Mouse (Mus musculus) hindbrain, embryonic 10.5 days (tissue): ENCODE results near the gene Defb43. TPM values are rescaled to one million over a fixed set of nuclear protein-coding genes. Genes with fewer than 3 reads are reported as not detected.

Experiments
- DNase-seq: peaks from one replicate; pipeline ENCODE4 v3.0.0-alpha.2; 2017; ENCODE audit warnings: low spot score
- H3K27ac ChIP-seq: fragments of 300-500 bp; sonication (generic); 2 replicates; pipeline ENCODE4 v1.5.1; 2016; ENCODE audit warnings: mild to moderate bottlenecking, moderate library complexity
- H3K27me3 ChIP-seq: fragments of 300-500 bp; sonication (generic); 2 replicates; pipeline ENCODE4 v1.6.1; 2016; ENCODE audit warnings: mild to moderate bottlenecking; ENCODE audit not compliant: poor library complexity, insufficient read depth, severe bottlenecking
- H3K36me3 ChIP-seq: fragments of 300-500 bp; sonication (generic); 2 replicates; pipeline ENCODE4 v1.6.1; 2016; ENCODE audit warnings: mild to moderate bottlenecking, moderate library complexity
- H3K4me1 ChIP-seq: fragments of 300-500 bp; sonication (generic); replicated peaks from 2 replicates; pipeline ENCODE4 v1.6.1; 2016; ENCODE audit warnings: mild to moderate bottlenecking
- H3K4me3 ChIP-seq: fragments of 300-500 bp; sonication (generic); 2 replicates; pipeline ENCODE4 v1.5.1; 2016; ENCODE audit warnings: mild to moderate bottlenecking, moderate library complexity
- H3K9me3 ChIP-seq: fragments of 300-500 bp; sonication (generic); 2 replicates; pipeline ENCODE4 v1.6.1; 2016; ENCODE audit warnings: mild to moderate bottlenecking, moderate library complexity
- WGBS: fragments of 180-500 bp; shearing (Covaris S2); methylation state at CpG from one replicate; pipeline ENCODE4 v1.1.7; 2016; 5-methylcytosine and 5-hydroxymethylcytosine counted together
- polyA plus RNA-seq: library from polyadenylated mRNA; unstranded; fragments of >200 nt; fragmentation: Nextera tagmentation; extraction: Ambion mirVana; gene quantifications from 2 replicates; pipeline ENCODE4 v1.2.1, GENCODE M21; 2016

Gene Defb43
- polyA plus RNA-seq, 1 experiment from 2014 or later: not detected

DNA sequence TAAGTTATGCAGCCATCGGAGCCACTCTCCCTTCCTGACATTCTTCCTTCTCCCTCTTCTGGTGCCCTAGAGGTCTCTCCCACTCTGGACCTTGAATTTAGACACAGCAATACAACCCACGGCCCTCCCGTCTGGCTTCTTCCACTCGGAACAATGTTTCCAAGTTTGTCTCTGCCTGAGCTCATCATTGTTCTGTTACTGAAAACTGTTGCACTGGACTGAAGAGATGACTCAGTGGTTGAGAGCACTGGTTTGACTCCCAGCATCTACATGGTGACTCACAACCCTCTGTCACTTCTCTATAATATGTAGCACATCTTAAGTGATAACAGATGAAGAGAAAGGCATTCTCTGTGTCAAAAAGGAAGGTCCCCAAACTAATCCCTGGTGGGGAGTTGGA lies 3.1 kb downstream of the Defb43 start:
- no peak overlapping the region for H3K4me3 ChIP-seq
- H3K4me1 ChIP-seq: no peaks in the 10 kb centered on the region
- H3K27me3 ChIP-seq: no peaks in the 10 kb centered on the region
- WGBS: 93% methylated on average over 4 of the region's 4 CpGs
- no peak overlapping the region for H3K27ac ChIP-seq
- H3K9me3 ChIP-seq: no peaks in the 10 kb centered on the region
- DNase-seq: no peak
- H3K36me3 ChIP-seq: no peaks in the 10 kb centered on the region

DNA sequence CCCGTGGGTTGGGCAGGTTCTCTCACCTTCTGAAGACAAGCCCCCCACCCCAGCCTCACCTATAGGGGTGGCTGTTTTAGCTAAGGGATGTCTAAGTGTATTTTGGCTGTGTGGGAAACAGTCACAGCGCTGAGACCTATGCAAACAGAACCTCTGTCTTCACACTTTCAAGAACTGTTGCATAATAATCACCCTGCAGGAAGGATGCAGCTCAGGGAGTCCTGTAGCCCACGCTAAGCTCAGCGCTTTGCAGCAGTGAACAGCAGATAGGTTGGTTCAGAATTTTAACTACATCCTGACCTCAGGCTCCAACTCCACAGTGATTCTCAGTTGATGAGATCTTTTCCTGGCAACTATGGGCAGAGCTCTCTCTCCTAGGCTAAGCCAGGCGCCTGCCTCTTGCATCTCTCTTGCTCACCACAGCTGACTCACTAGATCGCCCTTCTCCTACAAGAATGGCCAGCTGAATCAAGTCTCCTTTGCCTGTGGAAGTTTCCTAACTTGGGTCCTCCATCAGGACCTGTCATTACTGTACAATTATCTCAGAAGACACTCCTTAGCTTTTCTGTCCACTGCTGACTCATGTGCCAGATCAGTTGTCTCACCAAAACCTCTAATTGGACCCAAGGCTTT lies 9.1 kb downstream of the Defb43 start:
- no peaks in the 10 kb centered on the region for H3K4me1 ChIP-seq
- H3K9me3 ChIP-seq: no peaks in the 10 kb centered on the region
- no peaks in the 10 kb centered on the region for H3K36me3 ChIP-seq
- no peak for DNase-seq
- H3K27me3 ChIP-seq: no peaks in the 10 kb centered on the region
- H3K27ac ChIP-seq: no peak overlapping the region
- WGBS: 63% methylated on average over 6 of the region's 6 CpGs
- H3K4me3 ChIP-seq: no peak overlapping the region

DNA sequence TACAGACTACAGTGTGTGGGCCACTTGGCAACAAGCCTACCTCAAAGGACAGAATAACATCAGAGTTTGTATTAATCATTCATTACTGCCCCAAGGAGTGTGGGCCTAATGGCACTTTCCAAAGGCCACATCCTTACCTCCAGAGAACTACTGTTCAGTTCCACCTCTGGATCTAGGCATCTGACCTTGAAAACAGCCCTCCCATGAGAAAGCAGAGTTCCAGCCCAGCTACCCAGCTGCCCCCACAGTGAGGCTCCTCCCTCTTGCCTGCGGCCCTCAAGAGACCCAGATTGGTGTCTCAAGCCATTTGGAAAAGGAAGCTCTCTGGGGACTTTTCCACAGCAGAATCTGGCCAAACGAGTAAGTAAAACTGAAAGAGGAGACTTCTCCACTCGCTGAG lies 35.1 kb downstream of the Defb43 start, which contains the start of gene Defb42:
Gene Defb42, plus strand, starts transcription at position 301 of the 400 bp plus-strand sequence.
- WGBS: 77% methylated on average over 3 of the region's 3 CpGs
- Histone ChIP-seq H3K9me3 (no peaks in the 10 kb centered on the region), H3K27ac (no peak within 1 kb of the TSS), H3K36me3 (no peaks in the 10 kb centered on the region), H3K27me3 (no peaks in the 10 kb centered on the region), H3K4me1 (peaks cover 3% of the 10 kb centered on the region; the same call in 1 of the 2 replicates), H3K4me3 (no peak within 1 kb of the TSS)
- no peak for DNase-seq

DNA sequence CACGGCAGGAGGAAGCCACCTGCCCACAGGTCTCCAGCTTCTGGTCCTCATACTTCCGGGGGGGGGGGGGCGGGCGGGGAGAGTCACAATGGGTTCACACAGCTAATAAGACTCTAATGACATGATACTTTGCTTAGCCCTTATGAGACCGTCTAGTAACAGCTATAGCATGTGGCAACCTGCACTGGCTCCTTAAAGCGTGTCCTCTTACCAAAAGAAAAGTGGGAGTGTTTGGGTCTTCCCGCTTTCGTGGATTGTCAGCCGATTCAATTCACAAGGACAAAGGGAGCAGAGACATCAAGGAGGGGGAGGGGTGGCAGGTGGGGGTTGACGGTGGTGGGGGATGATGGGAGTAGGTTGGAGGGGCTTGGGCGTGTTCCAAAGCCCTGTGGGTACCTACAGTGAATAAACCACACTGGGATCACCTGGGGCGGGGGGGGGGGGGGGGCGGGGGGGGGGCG lies 38.4 kb downstream of the Defb43 start, which contains the start of gene Defb30:
Gene Defb30, minus strand, starts transcription at position 51 of the 461 bp plus-strand sequence.
- H3K4me3 ChIP-seq: no peak within 1 kb of the TSS
- no peaks in the 10 kb centered on the region for H3K27me3 ChIP-seq
- H3K27ac ChIP-seq: no peak within 1 kb of the TSS
- peaks cover 8% of the 10 kb centered on the region; the same call in 1 of the 2 replicates for H3K4me1 ChIP-seq
- H3K36me3 ChIP-seq: no peaks in the 10 kb centered on the region
- 65% methylated on average over 12 of the region's 14 CpGs for WGBS
- H3K9me3 ChIP-seq: no peaks in the 10 kb centered on the region
- no peak for DNase-seq

DNA sequence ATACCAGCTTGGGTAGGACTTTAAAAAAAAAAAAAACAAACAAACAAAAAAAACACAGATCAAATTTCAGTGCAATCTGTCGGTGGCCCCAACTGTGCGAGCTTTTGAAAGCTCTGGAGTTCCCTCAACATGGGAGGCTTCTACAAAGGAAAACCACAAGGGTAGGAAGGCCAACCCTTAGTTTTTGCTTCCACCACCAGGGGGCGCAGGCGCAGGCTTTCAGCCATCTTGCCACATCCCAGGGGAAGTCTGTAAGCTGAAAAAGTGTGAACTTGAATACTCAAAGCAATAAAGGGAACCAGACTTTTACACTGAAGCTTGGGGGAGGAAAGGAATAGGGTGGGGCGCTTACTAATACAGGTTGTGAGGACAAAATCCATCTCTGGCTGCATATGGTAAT lies 39.2 kb downstream of the Defb43 start:
- Histone ChIP-seq H3K4me1 (peaks cover 12% of the 10 kb centered on the region; the same call in 1 of the 2 replicates), H3K36me3 (no peaks in the 10 kb centered on the region), H3K27me3 (no peaks in the 10 kb centered on the region), H3K9me3 (no peaks in the 10 kb centered on the region), H3K4me3 (no peak overlapping the region), H3K27ac (no peak overlapping the region)
- 32% methylated on average over 5 of the region's 5 CpGs for WGBS
- DNase-seq: peak; percentile 60

DNA sequence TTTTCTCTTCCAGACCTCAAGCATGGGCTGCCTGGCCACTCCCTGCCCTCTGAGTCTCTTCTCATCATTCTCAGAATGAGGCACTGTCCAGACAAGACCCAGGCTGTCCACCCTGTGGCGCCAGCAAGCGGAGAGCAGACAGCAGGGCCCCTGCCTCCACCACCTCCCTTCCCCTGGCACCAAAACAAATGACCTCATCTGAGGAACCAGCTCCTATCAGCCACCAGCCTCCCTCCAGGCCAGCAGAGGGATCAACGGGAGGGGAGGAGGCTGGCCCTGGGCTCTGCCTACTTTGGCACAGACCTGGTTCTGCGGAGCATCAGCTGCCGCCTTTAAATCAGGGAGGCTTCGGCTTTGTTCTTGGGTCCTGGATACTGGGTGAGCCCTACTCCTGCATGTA lies 43.2 kb downstream of the Defb43 start:
- Histone ChIP-seq H3K27me3 (no peaks in the 10 kb centered on the region), H3K9me3 (no peaks in the 10 kb centered on the region), H3K4me3 (no peak overlapping the region), H3K27ac (no peak overlapping the region), H3K36me3 (no peaks in the 10 kb centered on the region), H3K4me1 (peaks cover 12% of the 10 kb centered on the region; the same call in 1 of the 2 replicates)
- 51% methylated on average over 6 of the region's 6 CpGs for WGBS
- peak; percentile 11 for DNase-seq

DNA sequence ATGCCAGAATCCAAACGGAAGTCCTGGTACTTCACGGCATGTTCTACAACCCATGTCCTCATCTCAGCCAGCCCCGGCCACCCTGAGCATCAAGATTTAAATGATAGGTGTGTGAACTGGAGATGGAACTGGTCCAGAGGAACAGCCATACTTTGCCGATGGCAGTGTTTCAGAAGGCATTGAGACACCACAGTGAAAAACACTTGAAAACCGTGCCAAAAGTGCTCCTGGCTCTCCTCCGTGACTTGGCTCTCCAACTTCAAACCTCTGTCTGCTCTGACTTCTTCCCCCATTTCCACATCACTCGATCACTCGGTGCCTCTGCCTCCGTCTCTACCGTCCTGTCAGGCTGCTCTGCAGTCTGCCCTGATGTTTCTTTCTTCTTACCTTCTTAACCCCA lies 48.8 kb downstream of the Defb43 start:
- no peaks in the 10 kb centered on the region for H3K27me3 ChIP-seq
- WGBS: 85% methylated on average over 10 of the region's 10 CpGs
- H3K27ac ChIP-seq: no peak overlapping the region
- H3K36me3 ChIP-seq: no peaks in the 10 kb centered on the region
- peaks cover 4% of the 10 kb centered on the region; the same call in 1 of the 2 replicates for H3K9me3 ChIP-seq
- no peak overlapping the region for H3K4me3 ChIP-seq
- H3K4me1 ChIP-seq: no peaks in the 10 kb centered on the region
- no peak for DNase-seq

DNA sequence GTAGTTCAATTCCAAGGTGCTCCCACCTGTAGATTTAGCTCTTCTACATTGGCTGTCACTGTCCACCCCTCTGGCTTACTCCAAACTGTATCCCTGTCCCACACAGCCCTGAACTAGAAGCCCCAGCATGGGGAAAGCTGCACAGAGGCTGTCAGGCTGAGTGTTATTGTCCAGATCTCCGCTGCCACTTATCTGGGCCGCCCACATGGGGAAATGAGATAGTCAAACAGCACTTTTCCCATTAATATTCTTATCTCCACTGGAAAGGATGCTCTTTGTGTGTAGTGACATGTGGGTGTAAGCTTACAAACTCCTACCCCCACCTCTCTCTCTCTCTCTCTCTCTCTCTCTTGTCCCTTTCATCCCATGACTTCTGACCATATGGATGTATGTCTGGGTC lies 50.6 kb downstream of the Defb43 start:
- no peak for DNase-seq
- Histone ChIP-seq H3K36me3 (no peaks in the 10 kb centered on the region), H3K9me3 (peaks cover 4% of the 10 kb centered on the region; the same call in 1 of the 2 replicates), H3K27ac (no peak overlapping the region), H3K4me1 (peaks cover 4% of the 10 kb centered on the region; the same call in 1 of the 2 replicates), H3K27me3 (no peaks in the 10 kb centered on the region), H3K4me3 (no peak overlapping the region)
- 85% methylated on average over 2 of the region's 2 CpGs for WGBS

DNA sequence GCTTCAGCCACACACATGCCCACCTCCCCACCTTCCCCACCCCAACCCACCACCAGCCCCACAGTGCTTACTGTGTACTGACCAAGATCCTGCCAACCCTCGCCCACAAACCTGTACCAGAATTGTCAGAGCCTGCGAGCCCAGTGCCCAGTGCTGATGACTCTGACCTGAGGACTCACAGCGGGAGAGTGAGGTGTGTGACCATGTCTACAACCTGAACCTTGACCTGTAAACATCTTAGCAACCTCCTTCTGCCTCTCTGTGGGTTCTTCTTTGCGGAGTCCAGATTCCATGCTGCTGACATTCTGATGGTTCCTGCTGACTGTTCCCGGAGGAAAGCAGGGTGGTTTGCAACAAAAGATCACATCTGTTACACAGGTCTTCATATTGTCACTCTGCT lies 53.8 kb downstream of the Defb43 start:
- H3K4me1 ChIP-seq: peaks cover 4% of the 10 kb centered on the region
- H3K9me3 ChIP-seq: peaks cover 4% of the 10 kb centered on the region; the same call in 1 of the 2 replicates
- no peak for DNase-seq
- no peaks in the 10 kb centered on the region for H3K27me3 ChIP-seq
- H3K36me3 ChIP-seq: no peaks in the 10 kb centered on the region
- 75% methylated on average over 5 of the region's 5 CpGs for WGBS
- H3K4me3 ChIP-seq: no peak overlapping the region
- no peak overlapping the region for H3K27ac ChIP-seq

DNA sequence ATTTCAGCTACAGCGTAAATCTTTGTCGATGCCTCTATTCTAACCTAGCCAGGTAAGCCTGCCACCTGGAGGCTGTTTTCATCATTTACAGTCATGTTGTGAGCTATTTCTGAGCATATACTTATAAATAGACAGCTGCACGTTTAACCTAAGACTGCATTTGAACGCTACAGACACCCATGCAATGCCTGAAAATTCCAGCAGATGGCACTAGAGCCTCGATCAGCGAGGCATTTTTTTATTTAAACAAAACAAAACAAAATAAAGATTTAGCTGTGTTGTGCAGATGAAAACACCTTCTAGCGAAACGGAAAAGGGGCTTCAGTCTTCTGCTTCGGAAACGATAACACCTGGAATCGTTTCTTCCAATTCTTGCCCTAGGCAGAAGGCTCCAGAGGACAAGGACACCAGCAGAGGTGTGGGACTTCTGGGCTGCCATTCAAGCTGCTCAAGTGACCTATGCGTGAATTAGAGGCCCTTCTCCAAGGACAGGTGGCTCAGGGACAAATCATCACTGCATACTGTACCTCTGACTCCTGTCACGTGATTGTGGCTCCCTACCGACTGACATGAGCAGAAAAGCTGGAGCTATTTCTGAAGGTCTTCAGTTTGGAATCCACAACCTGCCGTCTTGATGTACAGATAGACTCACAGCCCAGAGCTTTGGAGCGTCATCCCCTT lies 55.2 kb downstream of the Defb43 start:
- 38% methylated on average over 16 of the region's 16 CpGs for WGBS
- H3K36me3 ChIP-seq: no peaks in the 10 kb centered on the region

More for the DNA sequence above, 55.2 kb downstream of the Defb43 start:
- DNase-seq: peak; percentile 68
- no peaks in the 10 kb centered on the region for H3K27me3 ChIP-seq
- peak overlapping the region; percentile 53 for H3K27ac ChIP-seq
- H3K4me1 ChIP-seq: peaks cover 4% of the 10 kb centered on the region
- peaks cover 4% of the 10 kb centered on the region; the same call in 1 of the 2 replicates for H3K9me3 ChIP-seq
- H3K4me3 ChIP-seq: peak overlapping the region; percentile 20; the same call in 1 of the 2 replicates

Other genes with a start within 250 kb of the Defb43 start
- gene Wdfy2, start 174.1 kb upstream of the Defb43 start, polyA plus RNA-seq: 12.9 and 14.2 TPM in 2 replicates
- not detected in 2 replicates for gene Defb48, start 27.3 kb upstream of the Defb43 start, polyA plus RNA-seq
- not detected in 2 replicates for gene Defb47, start 13.7 kb upstream of the Defb43 start, polyA plus RNA-seq
- 0.10 TPM in 1 of 2 replicates, not detected in the other for gene Defb42, start 35.2 kb downstream of the Defb43 start, polyA plus RNA-seq
- gene Defb30, start 38.2 kb downstream of the Defb43 start, polyA plus RNA-seq: not detected in 2 replicates